Mouse (Mus musculus): ENCODE data around the gene Rab34. TPM values are rescaled to one million over a fixed set of nuclear protein-coding genes. Genes with fewer than 3 reads are reported as not detected.

Gene Rab34
- polyA plus RNA-seq, 1 experiment from 2014 or later = 55.7 TPM

GRCm38 (mm10) chr11:78163045-78163444 is 25.2 kb upstream of the Rab34 start:
- H3K4me1 ChIP-seq (ENCODE audit: control insufficient read depth, insufficient read depth, low read length) = peaks cover 31% of the 10 kb centered on the region
- H3K9me3 ChIP-seq (replicated peaks; ENCODE audit: control insufficient read depth, low read length, poor library complexity, severe bottlenecking) = no peaks in the 10 kb centered on the region
- H3K9ac ChIP-seq (ENCODE audit: low read depth, low read length) = peak overlapping the region; percentile 99
- H3K4me2 ChIP-seq (ENCODE audit: low read length) = peak overlapping the region; percentile 67
- 76% methylated on average over 2 of the region's 2 CpGs for WGBS
- H3K27me3 ChIP-seq (ENCODE audit: control insufficient read depth, insufficient read depth, low read depth, low read length) = no peaks in the 10 kb centered on the region
- peak overlapping the region; percentile 96 for H3K27ac ChIP-seq (ENCODE audit: low read length)
- peaks cover 23% of the 10 kb centered on the region for H3K36me3 ChIP-seq (ENCODE audit: control insufficient read depth, insufficient read depth, low read length)
- ATAC-seq = no peak
- H3K4me3 ChIP-seq (ENCODE audit: low read depth, low read length) = peak overlapping the region; percentile 98

GRCm38 (mm10) chr11:78163681-78164603 is 24.3 kb upstream of the Rab34 start:
- Histone ChIP-seq H3K36me3 (ENCODE audit: control insufficient read depth, insufficient read depth, low read length) (peaks cover 19% of the 10 kb centered on the region), H3K4me3 (ENCODE audit: low read depth, low read length) (peak overlapping the region; percentile 98), H3K27ac (ENCODE audit: low read length) (peak overlapping the region; percentile 96), H3K4me2 (ENCODE audit: low read length) (peak overlapping the region; percentile 67), H3K27me3 (ENCODE audit: control insufficient read depth, insufficient read depth, low read depth, low read length) (no peaks in the 10 kb centered on the region), H3K9ac (ENCODE audit: low read depth, low read length) (peak overlapping the region; percentile 99), H3K9me3 (replicated peaks; ENCODE audit: control insufficient read depth, low read length, poor library complexity, severe bottlenecking) (no peaks in the 10 kb centered on the region), H3K4me1 (ENCODE audit: control insufficient read depth, insufficient read depth, low read length) (peaks cover 31% of the 10 kb centered on the region)
- WGBS = under 1% methylated on average over 21 of the region's 22 CpGs
- peak; percentile 9; the same call in 1 of the 2 replicates for ATAC-seq

- Histone ChIP-seq H3K4me2 (ENCODE audit: low read length) (peak overlapping the region; percentile 67), H3K27me3 (ENCODE audit: control insufficient read depth, insufficient read depth, low read depth, low read length) (no peaks in the 10 kb centered on the region), H3K9me3 (replicated peaks; ENCODE audit: control insufficient read depth, low read length, poor library complexity, severe bottlenecking) (no peaks in the 10 kb centered on the region), H3K4me3 (ENCODE audit: low read depth, low read length) (peak overlapping the region; percentile 98), H3K4me1 (ENCODE audit: control insufficient read depth, insufficient read depth, low read length) (peaks cover 30% of the 10 kb centered on the region), H3K9ac (ENCODE audit: low read depth, low read length) (peak overlapping the region; percentile 99), H3K36me3 (ENCODE audit: control insufficient read depth, insufficient read depth, low read length) (peaks cover 17% of the 10 kb centered on the region), H3K27ac (ENCODE audit: low read length) (peak overlapping the region; percentile 96)
- ATAC-seq = peak; percentile 12; the same call in 1 of the 2 replicates
- 0% methylated on average over 14 of the region's 14 CpGs for WGBS
Observed at GRCm38 (mm10) chr11:78164604-78164923, 23.7 kb upstream of the Rab34 start.

GRCm38 (mm10) chr11:78164924-78165760 is 23.1 kb upstream of the Rab34 start, which contains the start of gene Traf4:
Traf4 (minus strand) TSS chr11:78165589.
- ATAC-seq = peak; percentile 88
- peak within 1 kb of the TSS; percentile 67 for H3K4me2 ChIP-seq (ENCODE audit: low read length)
- H3K4me3 ChIP-seq (ENCODE audit: low read depth, low read length) = peak within 1 kb of the TSS; percentile 98
- H3K9ac ChIP-seq (ENCODE audit: low read depth, low read length) = peak within 1 kb of the TSS; percentile 99
- no peaks in the 10 kb centered on the region for H3K9me3 ChIP-seq (replicated peaks; ENCODE audit: control insufficient read depth, low read length, poor library complexity, severe bottlenecking)
- peaks cover 30% of the 10 kb centered on the region for H3K4me1 ChIP-seq (ENCODE audit: control insufficient read depth, insufficient read depth, low read length)
- peak within 1 kb of the TSS; percentile 96 for H3K27ac ChIP-seq (ENCODE audit: low read length)
- under 1% methylated on average over 76 of the region's 78 CpGs for WGBS
- no peaks in the 10 kb centered on the region for H3K27me3 ChIP-seq (ENCODE audit: control insufficient read depth, insufficient read depth, low read depth, low read length)
- peaks cover 12% of the 10 kb centered on the region for H3K36me3 ChIP-seq (ENCODE audit: control insufficient read depth, insufficient read depth, low read length)

GRCm38 (mm10) chr11:78165761-78166109 is 22.5 kb upstream of the Rab34 start:
- H3K27me3 ChIP-seq (ENCODE audit: control insufficient read depth, insufficient read depth, low read depth, low read length) = no peaks in the 10 kb centered on the region
- ATAC-seq = peak; percentile 47
- peak overlapping the region; percentile 96 for H3K27ac ChIP-seq (ENCODE audit: low read length)
- WGBS = 2% methylated on average over 16 of the region's 16 CpGs
- no peaks in the 10 kb centered on the region for H3K9me3 ChIP-seq (replicated peaks; ENCODE audit: control insufficient read depth, low read length, poor library complexity, severe bottlenecking)
- H3K4me1 ChIP-seq (ENCODE audit: control insufficient read depth, insufficient read depth, low read length) = peaks cover 30% of the 10 kb centered on the region
- peak overlapping the region; percentile 98 for H3K4me3 ChIP-seq (ENCODE audit: low read depth, low read length)
- H3K9ac ChIP-seq (ENCODE audit: low read depth, low read length) = peak overlapping the region; percentile 99
- peak overlapping the region; percentile 67 for H3K4me2 ChIP-seq (ENCODE audit: low read length)
- peaks cover 6% of the 10 kb centered on the region for H3K36me3 ChIP-seq (ENCODE audit: control insufficient read depth, insufficient read depth, low read length)

GRCm38 (mm10) chr11:78166161-78166560 is 22.1 kb upstream of the Rab34 start:
- Histone ChIP-seq H3K27me3 (ENCODE audit: control insufficient read depth, insufficient read depth, low read depth, low read length) (no peaks in the 10 kb centered on the region), H3K4me1 (ENCODE audit: control insufficient read depth, insufficient read depth, low read length) (peaks cover 30% of the 10 kb centered on the region), H3K4me2 (ENCODE audit: low read length) (peak overlapping the region; percentile 67), H3K9me3 (replicated peaks; ENCODE audit: control insufficient read depth, low read length, poor library complexity, severe bottlenecking) (no peaks in the 10 kb centered on the region), H3K9ac (ENCODE audit: low read depth, low read length) (peak overlapping the region; percentile 3; the same call in 1 of the 2 replicates), H3K27ac (ENCODE audit: low read length) (peak overlapping the region; percentile 96), H3K36me3 (ENCODE audit: control insufficient read depth, insufficient read depth, low read length) (peaks cover 2% of the 10 kb centered on the region; the same call in 1 of the 2 replicates), H3K4me3 (ENCODE audit: low read depth, low read length) (peak overlapping the region; percentile 98)
- 58% methylated on average over 4 of the region's 4 CpGs for WGBS
- ATAC-seq = no peak

GRCm38 (mm10) chr11:78166640-78167039 is 21.6 kb upstream of the Rab34 start:
- no peak overlapping the region for H3K4me3 ChIP-seq (ENCODE audit: low read depth, low read length)
- H3K27me3 ChIP-seq (ENCODE audit: control insufficient read depth, insufficient read depth, low read depth, low read length) = no peaks in the 10 kb centered on the region
- H3K4me1 ChIP-seq (ENCODE audit: control insufficient read depth, insufficient read depth, low read length) = peaks cover 30% of the 10 kb centered on the region
- 69% methylated on average over 6 of the region's 6 CpGs for WGBS
- H3K27ac ChIP-seq (ENCODE audit: low read length) = no peak overlapping the region
- H3K9ac ChIP-seq (ENCODE audit: low read depth, low read length) = no peak overlapping the region
- no peak for ATAC-seq
- H3K36me3 ChIP-seq (ENCODE audit: control insufficient read depth, insufficient read depth, low read length) = no peaks in the 10 kb centered on the region
- H3K9me3 ChIP-seq (replicated peaks; ENCODE audit: control insufficient read depth, low read length, poor library complexity, severe bottlenecking) = no peaks in the 10 kb centered on the region
- H3K4me2 ChIP-seq (ENCODE audit: low read length) = no peak overlapping the region

- H3K9me3 ChIP-seq (replicated peaks; ENCODE audit: control insufficient read depth, low read length, poor library complexity, severe bottlenecking) = no peaks in the 10 kb centered on the region
- no peak overlapping the region for H3K27ac ChIP-seq (ENCODE audit: low read length)
- 89% methylated on average over 14 of the region's 14 CpGs for WGBS
- peaks cover 24% of the 10 kb centered on the region for H3K4me1 ChIP-seq (ENCODE audit: control insufficient read depth, insufficient read depth, low read length)
- no peaks in the 10 kb centered on the region for H3K36me3 ChIP-seq (ENCODE audit: control insufficient read depth, insufficient read depth, low read length)
- H3K27me3 ChIP-seq (ENCODE audit: control insufficient read depth, insufficient read depth, low read depth, low read length) = no peaks in the 10 kb centered on the region
- no peak for ATAC-seq
- H3K4me2 ChIP-seq (ENCODE audit: low read length) = no peak overlapping the region
- no peak overlapping the region for H3K4me3 ChIP-seq (ENCODE audit: low read depth, low read length)
- no peak overlapping the region for H3K9ac ChIP-seq (ENCODE audit: low read depth, low read length)
Observed at GRCm38 (mm10) chr11:78167257-78167959, 20.8 kb upstream of the Rab34 start.
